Mouse (Mus musculus) testis, adult 2 months (tissue): ENCODE results near the gene Cpe. TPM values are rescaled to one million over a fixed set of nuclear protein-coding genes. Genes with fewer than 3 reads are reported as not detected.

Experiments used
- H3K27ac ChIP-seq: fragments of 200-500 bp; 2 replicates; pipeline ENCODE4 v1.5.1; 2012; ENCODE audit warnings: low read depth, low read length; ENCODE audit not compliant: control insufficient read depth, insufficient read depth
- H3K27me3 ChIP-seq: fragments of 200-500 bp; 2 replicates; pipeline ENCODE4 v1.6.1; 2012; ENCODE audit warnings: mild to moderate bottlenecking, low read length, moderate library complexity; ENCODE audit not compliant: control insufficient read depth, insufficient read depth
- H3K36me3 ChIP-seq: fragments of 200-500 bp; 2 replicates; pipeline ENCODE4 v1.6.1; 2012; ENCODE audit warnings: mild to moderate bottlenecking, low read length; ENCODE audit not compliant: control insufficient read depth, insufficient read depth
- H3K4me1 ChIP-seq: fragments of 200-500 bp; 2 replicates; pipeline ENCODE4 v1.6.1; 2012; ENCODE audit warnings: low read length; ENCODE audit not compliant: control insufficient read depth, insufficient read depth
- H3K4me3 ChIP-seq: fragments of 200-500 bp; 2 replicates; pipeline ENCODE4 v1.5.1; 2012; ENCODE audit warnings: low read depth, mild to moderate bottlenecking, low read length, moderate library complexity, mixed read lengths; ENCODE audit not compliant: control insufficient read depth
- CTCF ChIP-seq: fragments of 200-500 bp; IDR thresholded peaks from 2 replicates; pipeline ENCODE4 v1.5.1; 2012; ENCODE audit warnings: low read depth, mild to moderate bottlenecking, inconsistent platforms, low read length, moderate library complexity; ENCODE audit not compliant: control insufficient read depth, insufficient read depth, insufficient replicate concordance
- POLR2A ChIP-seq: fragments of 200-500 bp; IDR thresholded peaks from 2 replicates; pipeline ENCODE4 v1.6.1; 2012; ENCODE audit warnings: low read depth, mild to moderate bottlenecking, inconsistent platforms, low read length, moderate library complexity; ENCODE audit not compliant: control insufficient read depth
- polyA plus RNA-seq: library from polyadenylated mRNA; depleted of rRNA; stranded (reverse); fragments of >200 nt; gene quantifications from 2 replicates; pipeline ENCODE4 v1.2.3, GENCODE M21; 2012

Cpe gene
- polyA plus RNA-seq, 1 experiment = 42.5 TPM

GRCm38 (mm10) chr8:64644108-64645005 lies 48.5 kb downstream of the Cpe start:
- Histone ChIP-seq H3K4me1 (no peaks in the 10 kb centered on the region), H3K4me3 (no peak overlapping the region), H3K27ac (no peak overlapping the region), H3K27me3 (no peaks in the 10 kb centered on the region), H3K36me3 (no peaks in the 10 kb centered on the region)
- TF ChIP-seq POLR2A = no peak
- no peak for TF ChIP-seq CTCF

- no peaks in the 10 kb centered on the region for H3K27me3 ChIP-seq
- TF ChIP-seq CTCF = no peak
- no peak for TF ChIP-seq POLR2A
Measured at GRCm38 (mm10) chr8:64643382-64643781, 49.5 kb downstream of the Cpe start.

GRCm38 (mm10) chr8:64642799-64643198 lies 50.1 kb downstream of the Cpe start:
- H3K36me3 ChIP-seq = no peaks in the 10 kb centered on the region
- H3K27me3 ChIP-seq = no peaks in the 10 kb centered on the region
- no peak overlapping the region for H3K4me3 ChIP-seq
- no peak for TF ChIP-seq CTCF
- no peak for TF ChIP-seq POLR2A
- no peak overlapping the region for H3K27ac ChIP-seq
- no peaks in the 10 kb centered on the region for H3K4me1 ChIP-seq

More at GRCm38 (mm10) chr8:64643382-64643781, 49.5 kb downstream of the Cpe start:
- Histone ChIP-seq H3K27ac (no peak overlapping the region), H3K36me3 (no peaks in the 10 kb centered on the region), H3K4me3 (no peak overlapping the region), H3K4me1 (no peaks in the 10 kb centered on the region)

GRCm38 (mm10) chr8:64640599-64640998 lies 52.3 kb downstream of the Cpe start:
- no peak for TF ChIP-seq POLR2A
- no peak for TF ChIP-seq CTCF
- Histone ChIP-seq H3K27ac (no peak overlapping the region), H3K4me3 (no peak overlapping the region), H3K27me3 (no peaks in the 10 kb centered on the region), H3K36me3 (no peaks in the 10 kb centered on the region), H3K4me1 (no peaks in the 10 kb centered on the region)

- H3K27ac ChIP-seq = no peak overlapping the region
- no peaks in the 10 kb centered on the region for H3K27me3 ChIP-seq
- TF ChIP-seq CTCF = no peak
- no peak for TF ChIP-seq POLR2A
- no peaks in the 10 kb centered on the region for H3K4me1 ChIP-seq
- H3K36me3 ChIP-seq = no peaks in the 10 kb centered on the region
- no peak overlapping the region for H3K4me3 ChIP-seq
Measured at GRCm38 (mm10) chr8:64639676-64640075, 53.2 kb downstream of the Cpe start.

- Histone ChIP-seq H3K4me3 (no peak overlapping the region), H3K4me1 (no peaks in the 10 kb centered on the region), H3K27ac (no peak overlapping the region), H3K36me3 (no peaks in the 10 kb centered on the region), H3K27me3 (no peaks in the 10 kb centered on the region)
- no peak for TF ChIP-seq POLR2A
- TF ChIP-seq CTCF = no peak
Measured at GRCm38 (mm10) chr8:64634901-64635300, 58.0 kb downstream of the Cpe start.

- H3K4me1 ChIP-seq = no peaks in the 10 kb centered on the region
- no peak overlapping the region for H3K27ac ChIP-seq
- no peaks in the 10 kb centered on the region for H3K27me3 ChIP-seq
- no peaks in the 10 kb centered on the region for H3K36me3 ChIP-seq
- no peak for TF ChIP-seq CTCF
- no peak for TF ChIP-seq POLR2A
- H3K4me3 ChIP-seq = no peak overlapping the region
Measured at GRCm38 (mm10) chr8:64634131-64634865, 58.6 kb downstream of the Cpe start.

- H3K27me3 ChIP-seq = no peaks in the 10 kb centered on the region
- H3K4me1 ChIP-seq = no peaks in the 10 kb centered on the region
- no peaks in the 10 kb centered on the region for H3K36me3 ChIP-seq
- no peak for TF ChIP-seq CTCF
- no peak for TF ChIP-seq POLR2A
- H3K27ac ChIP-seq = no peak overlapping the region
- no peak overlapping the region for H3K4me3 ChIP-seq
Measured at GRCm38 (mm10) chr8:64632169-64632568, 60.7 kb downstream of the Cpe start.
